Mouse (Mus musculus) heart, postnatal 0 days (tissue): ENCODE data around the gene Axin1. TPM values are rescaled to one million over a fixed set of nuclear protein-coding genes. Genes with fewer than 3 reads are reported as not detected.
"Not testable (repeated sequence)": the region's sequence is repeated elsewhere in the genome, so short reads cannot be mapped to it uniquely, and the experiment has no call there.

ENCODE experiments used
- ATAC-seq: fragments of 200-750 bp; cut with Nextera tagmentation; 2 replicates; pipeline ENCODE4 v1.8.0; 2017; ENCODE audit warnings: low read depth, moderate number of reproducible peaks, moderate library complexity; ENCODE audit not compliant: insufficient read depth
- DNase-seq: peaks from one replicate; pipeline ENCODE4 v3.0.0-alpha.2; 2016; ENCODE audit warnings: low spot score
- H3K27ac ChIP-seq: fragments of 300-500 bp; sonication (generic); 2 replicates; pipeline ENCODE4 v1.5.1; 2014; ENCODE audit warnings: low read depth, mild to moderate bottlenecking
- H3K27me3 ChIP-seq: fragments of 300-500 bp; sonication (generic); 2 replicates; pipeline ENCODE4 v1.6.1; 2014; ENCODE audit warnings: low read length, mixed read lengths; ENCODE audit not compliant: control insufficient read depth, insufficient read depth
- H3K36me3 ChIP-seq: fragments of 300-500 bp; sonication (generic); replicated peaks from 2 replicates; pipeline ENCODE4 v1.6.1; 2014; ENCODE audit warnings: low read length, mixed read lengths; ENCODE audit not compliant: control insufficient read depth, insufficient read depth
- H3K4me1 ChIP-seq: fragments of 300-500 bp; sonication (generic); 2 replicates; pipeline ENCODE4 v1.6.1; 2014; ENCODE audit warnings: antibody characterized with exemption; ENCODE audit not compliant: control insufficient read depth, insufficient read depth
- H3K4me2 ChIP-seq: fragments of 300-500 bp; sonication (generic); 2 replicates; pipeline ENCODE4 v1.6.1; 2014; ENCODE audit warnings: low read depth, mild to moderate bottlenecking, low read length, moderate library complexity
- H3K4me3 ChIP-seq: fragments of 300-500 bp; sonication (generic); 2 replicates; pipeline ENCODE4 v1.5.1; 2014; ENCODE audit warnings: low read depth, low read length
- H3K9ac ChIP-seq: fragments of 300-500 bp; sonication (generic); replicated peaks from 2 replicates; pipeline ENCODE4 v1.6.1; 2014; ENCODE audit warnings: low read depth, low read length, mixed read lengths
- H3K9me3 ChIP-seq: fragments of 300-500 bp; sonication (generic); replicated peaks from 2 replicates; pipeline ENCODE4 v1.6.1; 2016; ENCODE audit warnings: low read length; ENCODE audit not compliant: control insufficient read depth
- CTCF ChIP-seq: IDR thresholded peaks from 2 replicates; pipeline ENCODE4 v1.5.1; 2016; ENCODE audit warnings: antibody characterized with exemption, control low read depth, low read depth
- EP300 ChIP-seq: IDR thresholded peaks from 2 replicates; pipeline ENCODE4 v1.6.1; 2016; ENCODE audit warnings: antibody characterized with exemption, low read depth
- WGBS: fragments of 180-500 bp; shearing (Covaris S2); extraction: QIAGEN DNeasy Blood & Tissue Kit; methylation state at CpG from one replicate; pipeline ENCODE4 v1.1.7; 2014; 5-methylcytosine and 5-hydroxymethylcytosine counted together
- polyA plus RNA-seq: library from polyadenylated mRNA; unstranded; fragments of >200 nt; fragmentation: Nextera tagmentation; extraction: Ambion mirVana; gene quantifications from 2 replicates; pipeline ENCODE4 v1.2.1, GENCODE M21; 2015
- total RNA-seq: library from RNA; depleted of rRNA; stranded (reverse); fragments of >200 nt; gene quantifications from 2 replicates; pipeline ENCODE4 v1.2.3, GENCODE M21; 2014; ENCODE audit warnings: low replicate concordance

The Axin1 gene
- total and polyA plus RNA-seq, 2 experiments from 2014 or later = 4.2 to 21.2 TPM

DNA sequence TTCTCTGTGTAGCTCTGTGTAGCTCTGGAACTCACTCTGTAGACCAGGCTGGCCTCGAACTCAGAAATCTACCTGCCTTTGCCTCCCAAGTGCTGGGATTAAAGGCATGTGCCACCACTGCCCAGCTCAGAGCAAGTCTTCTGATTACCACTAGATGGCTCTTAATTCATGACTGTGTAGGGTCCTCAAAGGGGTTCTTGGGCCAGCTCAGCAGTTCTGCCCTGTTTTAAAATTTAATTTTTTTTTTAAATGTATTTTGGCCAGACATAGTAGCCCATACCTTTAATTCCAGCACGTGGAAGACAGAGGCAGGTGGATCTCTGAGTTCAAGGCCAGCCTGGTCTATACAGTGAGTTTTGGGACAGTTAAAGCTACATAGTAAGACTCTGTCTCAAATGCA, 36.8 kb downstream of the Axin1 start:
- TF ChIP-seq CTCF = peak; percentile 8; the same call in 1 of the 2 replicates
- H3K9ac ChIP-seq, H3K9me3 ChIP-seq, ATAC-seq, H3K4me3 ChIP-seq, H3K27me3 ChIP-seq, H3K4me2 ChIP-seq, H3K4me1 ChIP-seq, H3K27ac ChIP-seq, DNase-seq: not testable (repeated sequence)
- H3K36me3 ChIP-seq = peaks cover 13% of the 10 kb centered on the region; the same call in 1 of the 2 replicates
- 84% methylated on average over 2 of the region's 2 CpGs for WGBS

DNA sequence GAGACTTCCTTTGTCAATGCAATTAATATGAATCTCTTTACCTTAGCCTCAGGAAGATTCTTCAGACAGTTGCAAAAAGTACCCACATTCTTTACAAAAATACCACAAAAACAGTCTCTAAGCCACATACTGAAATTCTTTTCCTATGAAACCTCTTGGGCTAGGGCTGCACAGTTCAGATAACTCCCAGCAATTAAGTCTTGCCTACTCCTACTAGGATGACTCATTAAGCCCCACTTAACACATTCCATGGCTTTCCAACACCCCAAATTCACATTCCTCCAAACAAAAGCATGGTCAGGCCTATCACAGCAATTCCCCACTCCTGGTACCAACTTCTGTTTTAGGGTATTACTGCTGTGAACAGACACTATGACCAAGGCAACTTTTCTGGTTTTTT, 40.1 kb downstream of the Axin1 start:
- ATAC-seq (no peak), DNase-seq (no peak)
- no peak overlapping the region for H3K27ac ChIP-seq
- peaks cover 25% of the 10 kb centered on the region for H3K36me3 ChIP-seq
- TF ChIP-seq EP300 = no peak
- no peak for TF ChIP-seq CTCF
- no peak overlapping the region for H3K4me3 ChIP-seq
- no peaks in the 10 kb centered on the region for H3K4me1 ChIP-seq
- no peaks in the 10 kb centered on the region for H3K9me3 ChIP-seq
- no peak overlapping the region for H3K4me2 ChIP-seq
- no peak overlapping the region for H3K9ac ChIP-seq
- no peaks in the 10 kb centered on the region for H3K27me3 ChIP-seq

DNA sequence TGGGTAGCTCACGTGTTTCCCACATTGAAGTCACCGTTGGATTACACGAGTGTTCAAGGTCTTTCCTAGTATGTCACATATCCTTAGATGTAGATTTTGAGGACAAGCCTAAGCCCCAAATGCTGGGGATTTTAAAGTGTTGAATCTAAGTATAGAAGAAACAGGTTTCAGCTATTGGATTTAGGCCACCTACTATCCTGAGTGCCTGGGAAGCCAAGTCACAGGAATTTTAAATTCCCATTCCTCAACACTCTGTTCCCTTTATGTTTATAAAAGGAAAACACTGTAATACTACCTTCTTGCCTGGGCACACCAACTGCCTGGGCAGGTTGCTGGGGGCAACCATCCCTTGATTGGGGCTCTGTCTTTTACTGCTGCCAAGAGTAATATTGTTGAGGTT, 42.7 kb downstream of the Axin1 start:
- ATAC-seq (no peak), DNase-seq (no peak)
- Histone ChIP-seq H3K9me3 (no peaks in the 10 kb centered on the region), H3K4me2 (no peak overlapping the region), H3K4me1 (no peaks in the 10 kb centered on the region), H3K36me3 (peaks cover 35% of the 10 kb centered on the region), H3K9ac (no peak overlapping the region), H3K4me3 (no peak overlapping the region), H3K27me3 (no peaks in the 10 kb centered on the region), H3K27ac (no peak overlapping the region)
- WGBS = 99% methylated on average over 3 of the region's 3 CpGs
- TF ChIP-seq EP300 = no peak
- no peak for TF ChIP-seq CTCF

DNA sequence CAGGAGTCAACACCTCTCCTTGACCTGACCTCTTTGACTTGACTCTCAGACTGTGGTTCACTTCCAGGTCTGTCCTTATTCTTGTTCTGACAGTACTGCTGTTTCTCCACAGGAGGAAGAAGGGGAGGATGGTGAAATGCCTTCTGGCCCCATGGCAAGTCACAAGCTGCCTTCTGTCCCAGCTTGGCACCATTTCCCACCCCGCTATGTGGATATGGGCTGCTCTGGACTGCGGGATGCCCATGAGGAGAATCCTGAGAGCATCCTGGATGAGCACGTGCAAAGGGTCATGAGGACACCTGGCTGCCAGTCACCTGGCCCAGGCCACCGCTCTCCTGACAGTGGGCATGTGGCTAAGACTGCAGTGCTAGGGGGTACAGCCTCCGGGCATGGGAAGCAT, 49.1 kb downstream of the Axin1 start:
- Histone ChIP-seq H3K27ac (no peak overlapping the region), H3K9ac (no peak overlapping the region), H3K9me3 (no peaks in the 10 kb centered on the region), H3K27me3 (no peaks in the 10 kb centered on the region), H3K4me3 (no peak overlapping the region), H3K4me2 (no peak overlapping the region), H3K36me3 (peaks cover 89% of the 10 kb centered on the region), H3K4me1 (no peaks in the 10 kb centered on the region)
- DNase-seq = no peak
- TF ChIP-seq EP300 (no peak), CTCF (no peak)
- ATAC-seq = no peak
- WGBS = 94% methylated on average over 5 of the region's 5 CpGs

DNA sequence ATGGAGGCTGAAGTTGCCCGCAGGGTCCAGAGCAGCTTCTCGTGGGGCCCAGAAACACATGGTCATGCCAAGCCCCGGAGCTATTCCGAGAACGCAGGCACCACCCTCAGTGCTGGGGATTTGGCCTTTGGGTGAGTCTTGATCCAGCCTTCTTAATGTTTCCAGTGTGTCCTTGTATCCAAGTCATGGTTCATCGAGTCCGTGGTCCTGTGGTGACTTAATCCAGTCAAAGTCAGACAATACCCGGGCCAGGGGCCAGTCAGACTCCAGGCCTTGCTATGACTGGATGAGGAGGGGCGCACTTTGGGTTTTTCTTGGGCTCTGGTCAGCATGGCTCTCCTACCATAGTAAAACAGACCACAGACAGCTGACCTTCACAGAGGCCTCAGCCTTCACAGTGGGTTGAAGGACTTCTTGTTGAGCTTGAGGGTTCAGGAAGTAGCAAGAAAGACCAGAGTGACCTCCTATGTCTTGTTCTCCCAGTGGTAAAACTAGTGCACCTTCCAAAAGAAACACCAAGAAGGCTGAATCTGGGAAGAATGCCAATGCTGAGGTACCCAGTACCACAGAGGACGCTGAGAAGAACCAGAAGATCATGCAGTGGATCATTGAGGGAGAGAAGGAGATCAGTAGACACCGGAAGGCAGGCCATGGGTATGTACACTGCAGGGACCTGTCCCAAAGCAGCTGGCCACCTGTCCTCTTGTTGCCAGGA, 49.8 kb downstream of the Axin1 start:
- no peak for TF ChIP-seq EP300
- TF ChIP-seq CTCF = no peak
- no peak for ATAC-seq
- Histone ChIP-seq H3K36me3 (peaks cover 89% of the 10 kb centered on the region), H3K9ac (no peak overlapping the region), H3K9me3 (no peaks in the 10 kb centered on the region), H3K27me3 (no peaks in the 10 kb centered on the region), H3K4me2 (no peak overlapping the region), H3K4me3 (no peak overlapping the region), H3K27ac (no peak overlapping the region), H3K4me1 (no peaks in the 10 kb centered on the region)
- WGBS = 88% methylated on average over 11 of the region's 11 CpGs
- no peak for DNase-seq

DNA sequence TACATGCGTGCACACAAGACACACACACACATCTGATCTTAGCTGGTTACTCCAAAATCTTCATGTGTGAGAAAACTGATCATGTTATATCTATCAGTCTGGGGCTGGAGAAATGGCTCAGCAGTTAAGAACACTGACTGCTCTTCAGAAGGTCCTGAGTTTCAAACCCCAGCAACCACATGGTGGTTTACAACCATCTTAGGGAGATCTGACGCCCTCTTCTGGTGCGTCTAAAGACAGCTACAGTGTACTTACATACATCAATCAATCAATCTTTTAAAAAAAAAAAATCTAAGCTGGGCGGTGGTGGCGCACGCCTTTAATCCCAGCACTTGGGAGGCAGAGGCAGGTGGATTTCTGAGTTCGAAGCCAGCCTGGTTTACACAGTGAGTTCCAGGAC, 53.0 kb downstream of the Axin1 start:
- H3K36me3 ChIP-seq = peaks cover 86% of the 10 kb centered on the region
- not testable (repeated sequence) for H3K9me3 ChIP-seq

More for the DNA sequence above, 53.0 kb downstream of the Axin1 start:
- 91% methylated on average over 7 of the region's 7 CpGs for WGBS
- not testable (repeated sequence) for H3K27ac ChIP-seq, H3K9ac ChIP-seq, ATAC-seq, H3K4me3 ChIP-seq, H3K27me3 ChIP-seq, H3K4me1 ChIP-seq, DNase-seq, H3K4me2 ChIP-seq
